Mouse (Mus musculus) small intestine, adult 2 months (tissue): ENCODE measurements around the gene Msl3l2.

Source experiments
- CTCF ChIP-seq: fragments of 200-500 bp; IDR thresholded peaks from 2 replicates; pipeline ENCODE4 v1.5.1; 2012; ENCODE audit warnings: low read depth, mild to moderate bottlenecking, control low read depth, inconsistent platforms, low read length, moderate library complexity, mixed read lengths; ENCODE audit not compliant: insufficient replicate concordance, insufficient read length; ENCODE audit errors: extremely low read depth
- POLR2A ChIP-seq: fragments of 200-500 bp; IDR thresholded peaks from 2 replicates; pipeline ENCODE4 v1.6.1; 2012; ENCODE audit warnings: low read depth, mild to moderate bottlenecking, control low read depth, inconsistent platforms, low read length, moderate library complexity

DNA sequence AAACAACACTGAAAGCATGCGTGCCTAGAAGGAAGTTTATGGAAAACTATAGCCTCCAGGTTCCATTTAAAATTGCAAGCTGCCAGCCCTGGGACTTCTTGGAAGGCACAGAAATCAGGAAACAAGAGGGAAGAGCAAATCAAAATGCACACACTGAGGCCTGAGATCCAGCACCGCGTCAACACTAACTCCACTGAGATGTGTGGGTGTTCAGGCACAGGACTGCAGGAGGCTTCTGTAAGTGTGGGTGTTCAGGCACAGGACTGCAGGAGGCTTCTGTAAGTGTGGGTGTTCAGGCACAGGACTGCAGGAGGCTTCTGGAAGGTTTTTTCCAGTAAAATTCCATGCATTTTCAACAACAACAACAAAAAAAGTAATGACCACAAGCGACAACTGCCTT is 59.0 kb downstream of the Msl3l2 start:
- TF ChIP-seq CTCF (no peak), POLR2A (no peak)
